Mouse (Mus musculus) lung, postnatal 14 days (tissue): Measurements from ENCODE around the gene Anp32e.

Source experiments
- DNase-seq: peaks from one replicate; pipeline ENCODE4 v3.0.0; 2021

The Anp32e gene

GRCm38 (mm10) chr3:95978265-95978664, 49.2 kb downstream of the Anp32e start:
- no peak for DNase-seq

- DNase-seq: no peak
These were observed 51.4 kb downstream of the Anp32e start for GRCm38 (mm10) chr3:95980276-95980970.

- DNase-seq: no peak
These were observed 53.1 kb downstream of the Anp32e start for GRCm38 (mm10) chr3:95982129-95982528.

- peak; percentile 52 for DNase-seq
These were observed 56.4 kb downstream of the Anp32e start for GRCm38 (mm10) chr3:95985209-95986000.

GRCm38 (mm10) chr3:95986001-95986622, 57.1 kb downstream of the Anp32e start:
- DNase-seq: peak; percentile 38

- no peak for DNase-seq
These were observed 57.9 kb downstream of the Anp32e start for GRCm38 (mm10) chr3:95986984-95987383.

- peak; percentile 29 for DNase-seq
These were observed 58.5 kb downstream of the Anp32e start for GRCm38 (mm10) chr3:95987386-95988110.

GRCm38 (mm10) chr3:95988138-95988537, 59.1 kb downstream of the Anp32e start:
- DNase-seq: no peak

GRCm38 (mm10) chr3:95988969-95989368, 59.9 kb downstream of the Anp32e start:
- peak; percentile 73 for DNase-seq

- DNase-seq: no peak
These were observed 61.4 kb downstream of the Anp32e start for GRCm38 (mm10) chr3:95990413-95990941.

GRCm38 (mm10) chr3:95992990-95993603, 64.1 kb downstream of the Anp32e start:
- peak; percentile 34 for DNase-seq

GRCm38 (mm10) chr3:95993881-95994280, 64.8 kb downstream of the Anp32e start:
- DNase-seq: peak; percentile 41

GRCm38 (mm10) chr3:95994381-95994846, 65.4 kb downstream of the Anp32e start:
- DNase-seq: peak; percentile 23

- peak; percentile 40 for DNase-seq
These were observed 66.1 kb downstream of the Anp32e start for GRCm38 (mm10) chr3:95994975-95995801.

GRCm38 (mm10) chr3:95995802-95996428, 66.9 kb downstream of the Anp32e start, which contains the start of gene Plekho1:
Gene Plekho1 (minus strand): TSS chr3:95996001.
- peak; percentile 74 for DNase-seq

GRCm38 (mm10) chr3:95996451-95997073, 67.5 kb downstream of the Anp32e start:
- no peak for DNase-seq
